Mouse (Mus musculus): Measurements from ENCODE around the gene Lamb3. TPM values are rescaled to one million over a fixed set of nuclear protein-coding genes. Genes with fewer than 3 reads are reported as not detected.

The Lamb3 gene
- total RNA-seq, 2 experiments from 2014 or later: 0.98 to 2.2 TPM

DNA sequence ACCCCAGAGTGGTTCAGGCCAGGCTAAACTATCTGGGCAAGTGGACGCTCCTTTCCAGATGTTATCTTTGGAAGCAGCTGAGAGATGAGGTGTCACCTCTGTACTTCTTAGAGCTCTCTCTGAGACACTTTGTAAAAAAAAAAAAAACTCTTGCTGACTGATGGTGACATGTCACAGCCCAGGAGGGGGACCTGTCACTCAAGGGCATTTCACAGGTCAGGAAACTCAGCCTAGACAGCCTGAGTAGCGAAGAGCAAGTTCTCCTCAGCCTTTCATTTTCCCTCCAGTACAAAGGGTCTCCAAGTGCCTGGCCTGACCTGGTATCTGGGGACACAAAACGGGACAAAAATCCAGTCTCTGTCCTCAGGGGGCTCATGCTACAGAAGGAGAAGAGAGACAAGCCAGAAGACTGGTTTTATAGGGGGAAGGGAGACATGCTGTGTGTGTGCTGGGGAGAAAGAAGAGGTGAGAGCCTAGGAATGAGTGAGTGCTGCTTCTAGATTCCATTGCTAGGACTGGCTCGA lies 130.3 kb downstream of the Lamb3 start:
- DNase-seq (ENCODE audit: low spot score in 2 of 2): no peak

DNA sequence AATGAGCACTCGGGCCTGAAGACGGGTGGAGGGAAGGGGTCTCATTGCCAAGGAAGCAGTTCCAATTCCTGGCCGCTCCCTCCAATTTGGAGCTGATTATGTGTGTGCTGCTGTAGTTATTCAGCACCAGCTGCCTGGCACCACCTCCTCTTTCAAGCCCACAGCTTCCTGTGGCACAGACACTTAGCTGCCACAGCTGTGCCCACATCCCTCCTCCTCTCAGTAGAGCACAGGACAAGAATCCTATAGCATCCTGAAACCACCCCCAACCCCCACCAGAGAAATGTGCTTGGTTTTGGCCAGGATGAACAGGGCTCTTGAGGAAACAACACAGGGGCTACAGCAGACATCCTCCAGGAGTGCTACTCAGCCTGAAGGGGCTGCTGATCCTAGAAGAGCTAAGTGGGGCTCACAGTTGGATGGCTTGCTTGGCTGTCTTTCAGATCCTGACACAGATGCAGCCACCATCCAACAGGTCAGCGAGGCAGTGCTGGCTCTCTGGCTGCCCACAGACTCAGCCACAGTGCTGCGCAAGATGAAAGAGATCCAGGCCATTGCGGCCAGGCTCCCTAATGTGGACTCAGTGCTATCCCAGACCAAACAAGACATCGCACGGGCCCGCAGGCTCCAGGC lies 131.0 kb downstream of the Lamb3 start:
- peak; percentile 61 to 82 for DNase-seq (ENCODE audit: low spot score in 2 of 2)

DNA sequence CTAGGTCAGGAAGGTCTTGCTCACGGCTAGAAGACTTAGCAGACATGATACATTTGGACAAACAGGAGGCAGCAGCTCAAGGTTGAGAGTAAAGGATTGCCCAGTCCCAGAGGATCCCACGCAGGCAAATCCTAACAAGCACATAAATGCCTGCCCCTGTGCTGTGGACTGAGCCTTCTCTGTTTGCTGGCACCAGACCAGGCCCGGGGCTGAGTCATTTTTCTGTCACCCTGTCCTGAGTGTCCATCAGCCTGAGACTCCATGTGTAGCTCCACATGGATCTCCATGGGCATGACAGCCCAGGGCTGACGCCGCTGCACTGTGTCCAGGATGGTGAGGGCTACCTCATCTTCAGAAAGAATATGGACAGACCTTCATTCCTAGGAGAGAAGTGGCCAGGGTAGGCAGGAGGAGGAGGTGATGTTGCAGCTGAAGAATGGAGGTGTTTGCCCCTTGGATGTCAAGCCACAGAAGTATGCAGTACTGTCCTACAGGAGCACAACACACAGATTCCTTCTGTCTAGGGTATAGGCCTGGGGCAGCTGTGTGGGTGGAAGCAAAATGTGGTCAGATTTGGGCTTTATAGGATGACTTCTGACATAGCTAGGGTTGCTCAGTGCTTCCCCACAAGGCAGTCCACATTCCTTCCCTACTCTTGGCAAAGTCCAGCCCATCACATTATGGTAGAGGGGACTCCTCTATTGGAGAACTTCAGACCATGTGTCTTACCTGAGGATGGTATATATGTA lies 134.9 kb downstream of the Lamb3 start:
- DNase-seq (ENCODE audit: low spot score in 2 of 2): no peak

GRCm38 (mm10) chr1:193343853-193344252 lies 136.4 kb downstream of the Lamb3 start:
- DNase-seq (ENCODE audit: low spot score in 2 of 2): no peak

DNA sequence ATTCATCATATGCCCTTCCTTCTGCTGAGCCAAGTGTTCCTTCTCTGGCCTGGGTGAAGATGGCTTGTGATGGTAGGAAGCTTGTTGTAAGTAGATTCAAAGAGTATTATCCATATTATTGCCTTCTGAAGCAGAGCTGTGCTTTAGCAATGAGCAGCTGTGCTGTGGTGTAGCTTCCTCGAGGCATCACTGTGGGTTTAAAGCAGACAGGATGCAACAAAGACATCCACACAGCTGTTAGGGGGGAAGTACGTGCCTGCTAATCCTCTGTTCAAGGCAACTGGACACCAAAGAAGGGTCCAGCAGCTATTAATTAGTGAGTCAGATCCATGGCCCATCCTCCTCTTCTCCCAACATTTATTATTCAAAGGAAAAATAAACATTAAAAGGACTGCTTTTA lies 137.5 kb downstream of the Lamb3 start:
- no peak for DNase-seq (ENCODE audit: low spot score in 2 of 2)

GRCm38 (mm10) chr1:193346908-193347307 lies 139.4 kb downstream of the Lamb3 start:
- DNase-seq (ENCODE audit: low spot score in 2 of 2): no peak

DNA sequence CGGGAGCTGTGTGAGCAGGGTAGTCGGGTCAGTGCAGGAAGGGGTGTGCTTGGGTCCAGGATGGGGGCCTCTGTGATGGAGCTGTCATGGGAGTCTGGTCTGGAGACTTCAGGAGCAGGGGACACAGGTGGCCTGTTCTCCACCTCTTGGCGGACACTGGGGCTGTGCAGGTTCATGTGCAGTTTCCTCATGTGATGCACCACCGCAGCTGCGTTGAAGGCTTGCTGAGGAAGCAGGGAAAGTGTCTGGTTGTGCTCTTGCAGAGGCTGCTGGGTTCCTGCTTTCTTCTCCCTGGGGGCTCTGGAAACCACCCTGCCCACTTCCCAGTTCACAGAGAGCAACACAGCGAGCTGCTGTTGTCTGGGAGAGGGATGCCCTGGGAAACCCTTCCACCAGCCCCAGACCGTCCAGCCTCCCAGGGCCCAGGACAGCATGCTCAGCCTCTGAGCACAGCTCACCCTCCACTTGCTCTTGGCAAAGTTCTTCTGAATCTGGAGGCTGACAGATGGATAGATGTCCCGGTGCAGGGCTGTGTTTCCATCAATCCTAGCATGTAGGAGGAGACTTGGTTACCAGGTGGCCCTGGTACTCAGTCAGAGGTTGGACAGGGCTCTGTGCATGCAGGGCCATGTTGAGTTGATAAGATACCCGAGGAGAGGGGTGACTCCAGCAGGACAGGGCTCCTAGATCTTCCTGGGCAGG lies 140.9 kb downstream of the Lamb3 start:
- no peak for DNase-seq (ENCODE audit: low spot score in 2 of 2)

- no peak for DNase-seq (ENCODE audit: low spot score in 2 of 2)
These were observed 142.4 kb downstream of the Lamb3 start for GRCm38 (mm10) chr1:193349702-193350545.

GRCm38 (mm10) chr1:193350546-193350801 lies 143.0 kb downstream of the Lamb3 start:
- DNase-seq (ENCODE audit: low spot score in 2 of 2): peak; percentile 78

- peak; percentile 69 to 72 for DNase-seq (ENCODE audit: low spot score in 2 of 2)
These were observed 144.1 kb downstream of the Lamb3 start for GRCm38 (mm10) chr1:193351583-193351982.

- no peak for DNase-seq (ENCODE audit: low spot score in 2 of 2)
These were observed 151.7 kb downstream of the Lamb3 start for GRCm38 (mm10) chr1:193359199-193359598.

GRCm38 (mm10) chr1:193361181-193361580 lies 153.7 kb downstream of the Lamb3 start:
- no peak for DNase-seq (ENCODE audit: low spot score in 2 of 2)

DNA sequence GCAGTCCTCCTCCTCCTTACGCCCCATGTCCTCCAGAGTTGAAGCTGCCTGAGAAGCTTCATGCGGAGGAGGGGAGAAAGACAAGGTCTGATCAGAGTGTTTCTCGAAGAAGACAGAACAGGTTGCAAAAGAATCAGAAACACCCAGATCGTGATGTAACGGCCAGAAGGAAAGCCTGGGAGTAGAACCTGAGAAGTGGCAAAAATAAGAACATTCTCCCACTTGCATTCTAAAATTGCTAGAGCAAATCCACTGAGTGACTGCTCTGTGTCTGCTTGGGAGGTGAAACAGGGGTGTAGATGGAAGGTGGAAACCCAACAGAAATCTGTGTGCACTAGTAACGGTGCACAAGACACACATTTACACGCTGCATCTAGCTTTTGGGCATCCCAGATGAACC lies 154.6 kb downstream of the Lamb3 start:
- no peak for DNase-seq (ENCODE audit: low spot score in 2 of 2)

DNA sequence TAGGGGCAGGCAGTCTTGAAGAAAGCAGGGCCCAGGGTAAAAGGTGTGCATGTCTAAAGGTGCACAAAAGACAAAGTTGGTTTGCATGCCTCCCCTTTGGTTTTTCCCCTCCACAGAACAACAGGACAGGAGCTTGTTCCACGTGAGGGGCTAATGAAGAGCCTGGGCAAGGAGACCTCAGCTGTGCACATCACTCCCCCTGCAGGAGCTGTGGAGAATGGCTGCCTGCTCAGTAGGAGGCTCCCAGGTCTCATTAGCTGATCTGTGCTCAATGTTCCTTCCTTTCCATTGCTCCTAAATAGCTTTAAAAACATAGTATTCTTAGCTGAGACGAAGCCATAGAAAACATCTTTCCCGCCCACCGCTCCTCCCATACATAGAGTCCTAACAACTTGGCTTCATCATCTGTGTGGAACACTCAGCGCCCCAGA lies 156.3 kb downstream of the Lamb3 start:
- peak; percentile 69 to 71 for DNase-seq (ENCODE audit: low spot score in 2 of 2)

DNA sequence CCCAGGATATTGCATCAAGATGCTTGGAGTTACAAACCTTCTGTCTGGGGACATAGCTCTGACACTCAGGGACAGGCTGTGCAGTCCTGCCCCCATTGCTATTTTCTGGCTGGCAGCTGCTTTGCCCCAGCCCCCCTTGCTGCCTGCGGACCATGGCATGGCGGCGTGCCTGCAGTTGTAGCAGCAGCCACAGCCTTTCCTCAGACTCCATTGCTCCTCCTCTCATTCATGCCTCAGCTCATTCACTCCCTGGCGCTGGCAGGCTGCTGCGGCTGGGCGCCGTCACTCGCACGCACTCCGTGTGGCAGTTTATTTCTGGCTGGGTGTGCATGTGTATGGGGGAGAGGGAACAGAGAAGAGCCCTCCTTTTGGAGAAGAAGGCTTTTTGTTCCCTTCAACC lies 160.6 kb downstream of the Lamb3 start:
- DNase-seq (ENCODE audit: low spot score in 2 of 2): peak; percentile 63 to 83

DNA sequence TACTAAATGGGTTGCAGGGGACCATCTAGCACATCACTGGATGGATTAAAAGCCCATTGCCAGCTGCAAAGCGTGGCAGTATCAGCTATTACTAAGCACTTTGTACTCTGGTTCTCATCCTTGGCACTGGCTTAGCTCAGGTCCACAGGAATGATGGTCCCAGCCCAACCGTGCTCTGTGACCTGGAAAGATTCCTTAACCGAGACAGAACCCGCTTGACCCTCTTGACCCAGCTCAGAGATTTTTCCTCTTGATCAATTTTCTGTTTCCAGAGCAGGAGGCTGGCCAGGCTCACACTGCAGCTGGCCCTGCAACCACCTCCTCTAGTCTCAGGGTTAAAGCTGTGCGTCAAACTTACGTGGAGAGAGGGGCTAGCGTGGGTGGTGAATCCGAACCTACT lies 161.6 kb downstream of the Lamb3 start:
- no peak for DNase-seq (ENCODE audit: low spot score in 2 of 2)

GRCm38 (mm10) chr1:193370096-193370495 lies 162.6 kb downstream of the Lamb3 start, which contains the start of gene Camk1g:
TSS of gene Camk1g (minus strand) at chr1:193370298.
- no peak for DNase-seq (ENCODE audit: low spot score in 2 of 2)

GRCm38 (mm10) chr1:193373906-193374413 lies 166.5 kb downstream of the Lamb3 start:
- DNase-seq (ENCODE audit: low spot score in 2 of 2): no peak

- DNase-seq (ENCODE audit: low spot score in 2 of 2): peak in 1 of 2 experiments; percentile 48
These were observed 169.1 kb downstream of the Lamb3 start for GRCm38 (mm10) chr1:193376478-193377134.

GRCm38 (mm10) chr1:193379634-193380033 lies 172.1 kb downstream of the Lamb3 start:
- DNase-seq (ENCODE audit: low spot score in 2 of 2): no peak
